Mouse (Mus musculus) lung, postnatal 14 days (tissue): ENCODE measurements around the gene Gfi1b.

Experiments
- DNase-seq: peaks from one replicate; pipeline ENCODE4 v3.0.0; 2021

The Gfi1b gene

GRCm38 (mm10) chr2:28621664-28622171 is at the start of gene Gfi1b:
TSS of gene Gfi1b (minus strand) at chr2:28621982.
- DNase-seq: peak; percentile 9

- DNase-seq: no peak
Observed at GRCm38 (mm10) chr2:28671438-28671837, 49.7 kb upstream of the Gfi1b start.

GRCm38 (mm10) chr2:28665818-28666217 is 44.0 kb upstream of the Gfi1b start:
- no peak for DNase-seq

GRCm38 (mm10) chr2:28662891-28663290 is 41.1 kb upstream of the Gfi1b start:
- no peak for DNase-seq

- DNase-seq: peak; percentile 15
Observed at GRCm38 (mm10) chr2:28656216-28656615, 34.4 kb upstream of the Gfi1b start.

- DNase-seq: peak; percentile 12
Observed at GRCm38 (mm10) chr2:28654295-28654694, 32.5 kb upstream of the Gfi1b start.

GRCm38 (mm10) chr2:28653351-28653750 is 31.6 kb upstream of the Gfi1b start:
- no peak for DNase-seq

- no peak for DNase-seq
Observed at GRCm38 (mm10) chr2:28650526-28650925, 28.7 kb upstream of the Gfi1b start.

GRCm38 (mm10) chr2:28643081-28643480 is 21.3 kb upstream of the Gfi1b start:
- DNase-seq: no peak

GRCm38 (mm10) chr2:28641435-28641941 is 19.7 kb upstream of the Gfi1b start:
- peak; percentile 7 for DNase-seq

GRCm38 (mm10) chr2:28640461-28641424 is 19.0 kb upstream of the Gfi1b start, which contains the start of gene Tsc1:
TSS of gene Tsc1 (plus strand) at chr2:28641228.
- DNase-seq: peak; percentile 96

- peak; percentile 27 for DNase-seq
Observed at GRCm38 (mm10) chr2:28639794-28640193, 18.0 kb upstream of the Gfi1b start.

GRCm38 (mm10) chr2:28638886-28639285 is 17.1 kb upstream of the Gfi1b start:
- DNase-seq: peak; percentile 27

- DNase-seq: no peak
Observed at GRCm38 (mm10) chr2:28638352-28638751, 16.6 kb upstream of the Gfi1b start.

GRCm38 (mm10) chr2:28637106-28637845 is 15.5 kb upstream of the Gfi1b start:
- DNase-seq: no peak

- DNase-seq: no peak
Observed at GRCm38 (mm10) chr2:28635199-28635598, 13.4 kb upstream of the Gfi1b start.

GRCm38 (mm10) chr2:28633136-28633535 is 11.4 kb upstream of the Gfi1b start:
- DNase-seq: no peak

- DNase-seq: no peak
Observed at GRCm38 (mm10) chr2:28632626-28633025, 10.8 kb upstream of the Gfi1b start.

GRCm38 (mm10) chr2:28629911-28630381 is 8.2 kb upstream of the Gfi1b start:
- no peak for DNase-seq

- DNase-seq: no peak
Observed at GRCm38 (mm10) chr2:28628053-28628452, 6.3 kb upstream of the Gfi1b start.

GRCm38 (mm10) chr2:28626038-28626437 is 4.3 kb upstream of the Gfi1b start:
- DNase-seq: no peak

- no peak for DNase-seq
Observed at GRCm38 (mm10) chr2:28624870-28625269, 3.1 kb upstream of the Gfi1b start.

- peak; percentile 53 for DNase-seq
Observed at GRCm38 (mm10) chr2:28622521-28623124, 841 bp upstream of the Gfi1b start.
